Mouse (Mus musculus): ENCODE measurements around the gene Olfr457. TPM values are rescaled to one million over a fixed set of nuclear protein-coding genes. Genes with fewer than 3 reads are reported as not detected.

The Olfr457 gene
- polyA plus RNA-seq, 1 experiment from 2014 or later = not detected

DNA sequence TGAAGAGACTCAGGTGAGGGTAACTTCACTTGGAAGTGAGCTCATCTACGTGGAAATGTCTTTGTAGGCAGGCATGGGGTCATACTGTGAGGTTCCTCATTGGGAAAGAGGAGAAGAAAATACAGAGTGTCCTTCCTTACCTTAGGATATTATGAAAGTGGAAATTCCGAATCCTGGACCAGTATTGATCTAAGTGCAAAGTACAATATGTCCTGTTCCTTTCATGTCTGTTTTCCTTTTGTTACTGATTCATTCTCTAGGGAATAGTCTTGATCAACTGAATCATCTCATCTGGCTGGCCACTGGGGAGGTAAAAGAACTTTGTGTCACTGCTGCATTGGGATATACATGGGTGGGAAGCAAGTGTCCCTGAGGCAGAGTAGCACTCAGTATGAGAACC lies 40.6 kb downstream of the Olfr457 start:
- Histone ChIP-seq H3K4me3 (no peak overlapping the region), H3K27ac (no peak overlapping the region), H3K9me3 (no peaks in the 10 kb centered on the region), H3K4me1 (no peaks in the 10 kb centered on the region), H3K4me2 (replicated peaks) (no peak overlapping the region), H3K27me3 (no peaks in the 10 kb centered on the region), H3K9ac (no peak overlapping the region), H3K36me3 (no peaks in the 10 kb centered on the region)
- 64% methylated on average over 2 of the region's 2 CpGs for WGBS
- no peak for ATAC-seq (ENCODE audit: insufficient number of reproducible peaks, insufficient read depth, low FRiP score, low TSS enrichment)

- H3K36me3 ChIP-seq = no peaks in the 10 kb centered on the region
- H3K4me1 ChIP-seq = no peaks in the 10 kb centered on the region
- ATAC-seq (ENCODE audit: insufficient number of reproducible peaks, insufficient read depth, low FRiP score, low TSS enrichment) = no peak
- H3K27ac ChIP-seq = no peak within 1 kb of the TSS
- H3K4me2 ChIP-seq (replicated peaks) = no peak within 1 kb of the TSS
- H3K9me3 ChIP-seq = no peaks in the 10 kb centered on the region
- no peak within 1 kb of the TSS for H3K4me3 ChIP-seq
- H3K27me3 ChIP-seq = no peaks in the 10 kb centered on the region
- WGBS = 80% methylated on average over 6 of the region's 6 CpGs
- H3K9ac ChIP-seq = no peak within 1 kb of the TSS
Observed at GRCm38 (mm10) chr6:42434446-42434845, 41.7 kb downstream of the Olfr457 start, which contains the start of gene Tas2r126. Gene Tas2r126 (plus strand): TSS chr6:42434535.

DNA sequence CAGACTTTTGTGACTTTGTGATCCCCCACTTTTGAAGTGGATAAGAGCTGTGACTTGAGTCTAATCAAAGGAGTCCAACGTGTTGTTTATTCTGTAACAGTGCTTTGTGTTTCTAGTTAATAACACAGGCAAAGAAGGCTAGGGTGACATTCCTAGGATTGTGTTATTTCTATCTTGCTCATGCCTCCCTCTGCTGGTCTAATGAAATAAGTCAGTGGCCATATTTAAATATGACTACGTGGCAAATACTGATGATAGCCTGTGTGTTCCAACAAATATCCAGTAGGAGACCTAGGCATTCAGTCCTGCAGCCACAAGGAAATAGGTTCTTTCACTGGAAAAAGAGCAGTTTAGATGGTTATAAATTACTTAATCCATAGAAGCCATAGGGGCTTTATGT lies 42.6 kb downstream of the Olfr457 start:
- Histone ChIP-seq H3K9me3 (no peaks in the 10 kb centered on the region), H3K27ac (no peak overlapping the region), H3K9ac (no peak overlapping the region), H3K36me3 (no peaks in the 10 kb centered on the region), H3K4me2 (replicated peaks) (no peak overlapping the region), H3K27me3 (no peaks in the 10 kb centered on the region), H3K4me1 (no peaks in the 10 kb centered on the region), H3K4me3 (no peak overlapping the region)
- ATAC-seq (ENCODE audit: insufficient number of reproducible peaks, insufficient read depth, low FRiP score, low TSS enrichment) = no peak
- 68% methylated on average over 2 of the region's 2 CpGs for WGBS

- H3K27ac ChIP-seq = no peak overlapping the region
- H3K4me2 ChIP-seq (replicated peaks) = no peak overlapping the region
- WGBS = 82% methylated on average over 4 of the region's 4 CpGs
- no peak for ATAC-seq (ENCODE audit: insufficient number of reproducible peaks, insufficient read depth, low FRiP score, low TSS enrichment)
- no peak overlapping the region for H3K9ac ChIP-seq
- H3K36me3 ChIP-seq = no peaks in the 10 kb centered on the region
- H3K4me3 ChIP-seq = no peak overlapping the region
- H3K27me3 ChIP-seq = no peaks in the 10 kb centered on the region
- no peaks in the 10 kb centered on the region for H3K4me1 ChIP-seq
- no peaks in the 10 kb centered on the region for H3K9me3 ChIP-seq
Observed at GRCm38 (mm10) chr6:42426337-42426736, 49.8 kb downstream of the Olfr457 start.

- WGBS = 93% methylated on average over 3 of the region's 3 CpGs
- Histone ChIP-seq H3K4me3 (no peak overlapping the region), H3K4me2 (replicated peaks) (no peak overlapping the region), H3K9me3 (no peaks in the 10 kb centered on the region), H3K4me1 (no peaks in the 10 kb centered on the region), H3K27ac (no peak overlapping the region), H3K27me3 (no peaks in the 10 kb centered on the region), H3K36me3 (no peaks in the 10 kb centered on the region), H3K9ac (no peak overlapping the region)
- ATAC-seq (ENCODE audit: insufficient number of reproducible peaks, insufficient read depth, low FRiP score, low TSS enrichment) = no peak
Observed at GRCm38 (mm10) chr6:42424472-42424871, 51.7 kb downstream of the Olfr457 start.

- no peak for ATAC-seq (ENCODE audit: insufficient number of reproducible peaks, insufficient read depth, low FRiP score, low TSS enrichment)
- Histone ChIP-seq H3K9me3 (no peaks in the 10 kb centered on the region), H3K9ac (no peak overlapping the region), H3K36me3 (no peaks in the 10 kb centered on the region), H3K27me3 (no peaks in the 10 kb centered on the region), H3K27ac (no peak overlapping the region), H3K4me3 (no peak overlapping the region), H3K4me2 (replicated peaks) (no peak overlapping the region), H3K4me1 (no peaks in the 10 kb centered on the region)
- 78% methylated on average over 2 of the region's 2 CpGs for WGBS
Observed at GRCm38 (mm10) chr6:42421439-42421838, 54.7 kb downstream of the Olfr457 start.

DNA sequence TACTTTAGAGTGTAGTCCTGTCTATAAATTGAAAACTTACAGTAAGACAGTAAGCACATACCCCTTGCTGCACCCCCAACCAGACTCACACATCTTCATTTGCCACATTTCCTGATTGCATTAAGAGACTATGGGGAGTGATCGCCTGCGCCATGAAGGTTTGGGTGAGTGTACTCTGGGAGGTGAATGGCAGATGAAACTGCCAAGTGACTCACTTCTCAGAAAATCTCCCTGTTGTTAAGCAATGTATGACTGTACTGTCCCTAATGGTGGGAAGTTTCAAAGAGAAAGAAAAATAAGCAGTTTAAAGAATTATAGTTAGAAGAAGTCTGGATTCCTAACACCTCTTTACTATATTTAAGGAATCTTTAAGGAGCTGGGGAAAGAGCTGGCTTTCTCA lies 56.7 kb downstream of the Olfr457 start:
- H3K27ac ChIP-seq = no peak overlapping the region
- H3K4me3 ChIP-seq = no peak overlapping the region
- H3K36me3 ChIP-seq = no peaks in the 10 kb centered on the region
- no peaks in the 10 kb centered on the region for H3K27me3 ChIP-seq
- no peaks in the 10 kb centered on the region for H3K9me3 ChIP-seq
- no peaks in the 10 kb centered on the region for H3K4me1 ChIP-seq
- no peak overlapping the region for H3K9ac ChIP-seq
- no peak for ATAC-seq (ENCODE audit: insufficient number of reproducible peaks, insufficient read depth, low FRiP score, low TSS enrichment)
- 78% methylated on average over 2 of the region's 2 CpGs for WGBS
- H3K4me2 ChIP-seq (replicated peaks) = no peak overlapping the region

Other genes starting within 250 kb of the Olfr457 start
- gene Gstk1, start 230.4 kb downstream of the Olfr457 start, polyA plus RNA-seq (2016; fragmentation: Nextera tagmentation; extraction: Ambion mirVana) = 27.8 and 28.4 TPM in 2 replicates
- gene Tmem139, start 214.4 kb downstream of the Olfr457 start, polyA plus RNA-seq (2016; fragmentation: Nextera tagmentation; extraction: Ambion mirVana) = 1.1 and 1.3 TPM in 2 replicates
- 69.8 and 71.0 TPM in 2 replicates for gene Casp2, start 211.3 kb downstream of the Olfr457 start, polyA plus RNA-seq (2016; fragmentation: Nextera tagmentation; extraction: Ambion mirVana)
- gene Clcn1, start 189.7 kb downstream of the Olfr457 start, polyA plus RNA-seq (2016; fragmentation: Nextera tagmentation; extraction: Ambion mirVana) = 0.36 TPM in 2 replicates
- 1.2 and 1.4 TPM in 2 replicates for gene Fam131b, start 151.7 kb downstream of the Olfr457 start, polyA plus RNA-seq (2016; fragmentation: Nextera tagmentation; extraction: Ambion mirVana)
- 102 and 107 TPM in 2 replicates for gene Zyx, start 126.7 kb downstream of the Olfr457 start, polyA plus RNA-seq (2016; fragmentation: Nextera tagmentation; extraction: Ambion mirVana)
- 4.7 and 7.2 TPM in 2 replicates for gene Epha1, start 103.1 kb downstream of the Olfr457 start, polyA plus RNA-seq (2016; fragmentation: Nextera tagmentation; extraction: Ambion mirVana)
- not detected in 2 replicates for gene Tas2r143, start 76.1 kb downstream of the Olfr457 start, polyA plus RNA-seq (2016; fragmentation: Nextera tagmentation; extraction: Ambion mirVana)
- not detected in 2 replicates for gene Tas2r135, start 70.9 kb downstream of the Olfr457 start, polyA plus RNA-seq (2016; fragmentation: Nextera tagmentation; extraction: Ambion mirVana)
- gene Tas2r126, start 41.8 kb downstream of the Olfr457 start, polyA plus RNA-seq (2016; fragmentation: Nextera tagmentation; extraction: Ambion mirVana) = not detected in 2 replicates
- not detected in 2 replicates for gene Olfr458, start 11.1 kb downstream of the Olfr457 start, polyA plus RNA-seq (2016; fragmentation: Nextera tagmentation; extraction: Ambion mirVana)
- not detected in 2 replicates for gene Olfr456, start 10.9 kb upstream of the Olfr457 start, polyA plus RNA-seq (2016; fragmentation: Nextera tagmentation; extraction: Ambion mirVana)
- not detected in 2 replicates for gene Olfr455, start 71.3 kb upstream of the Olfr457 start, polyA plus RNA-seq (2016; fragmentation: Nextera tagmentation; extraction: Ambion mirVana)
- gene Tcaf3, start 121.4 kb upstream of the Olfr457 start, polyA plus RNA-seq (2016; fragmentation: Nextera tagmentation; extraction: Ambion mirVana) = not detected in 2 replicates
- gene Tcaf2, start 168.9 kb upstream of the Olfr457 start, polyA plus RNA-seq (2016; fragmentation: Nextera tagmentation; extraction: Ambion mirVana) = 5.8 and 6.6 TPM in 2 replicates
- 102 and 106 TPM in 2 replicates for gene Tcaf1, start 233.8 kb upstream of the Olfr457 start, polyA plus RNA-seq (2016; fragmentation: Nextera tagmentation; extraction: Ambion mirVana)

Measured in embryonic facial prominence, embryonic 12.5 days (tissue).